Mouse (Mus musculus) forebrain, embryonic 10.5 days (tissue): ENCODE results near the gene BC037034. TPM values are rescaled to one million over a fixed set of nuclear protein-coding genes. Genes with fewer than 3 reads are reported as not detected.

ENCODE experiments used
- DNase-seq: peaks from one replicate; pipeline ENCODE4 v3.0.0-alpha.2; 2017; ENCODE audit warnings: low spot score; ENCODE audit errors: extremely low spot score
- H3K27ac ChIP-seq: fragments of 300-500 bp; sonication (generic); 2 replicates; pipeline ENCODE4 v1.5.1; 2016; ENCODE audit warnings: mild to moderate bottlenecking
- H3K27me3 ChIP-seq: fragments of 300-500 bp; sonication (generic); 2 replicates; pipeline ENCODE4 v1.6.1; 2016; ENCODE audit warnings: mild to moderate bottlenecking; ENCODE audit not compliant: poor library complexity, severe bottlenecking
- H3K36me3 ChIP-seq: fragments of 300-500 bp; sonication (generic); replicated peaks from 2 replicates; pipeline ENCODE4 v1.6.1; 2016; ENCODE audit warnings: mild to moderate bottlenecking, moderate library complexity
- H3K4me1 ChIP-seq: fragments of 300-500 bp; sonication (generic); 2 replicates; pipeline ENCODE4 v1.6.1; 2016
- H3K4me3 ChIP-seq: fragments of 300-500 bp; sonication (generic); 2 replicates; pipeline ENCODE4 v1.5.1; 2016; ENCODE audit warnings: mild to moderate bottlenecking, moderate library complexity
- H3K9me3 ChIP-seq: fragments of 300-500 bp; sonication (generic); 2 replicates; pipeline ENCODE4 v1.6.1; 2016; ENCODE audit warnings: mild to moderate bottlenecking, moderate library complexity
- WGBS: fragments of 180-500 bp; shearing (Covaris S2); methylation state at CpG from one replicate; pipeline ENCODE4 v1.1.7; 2016; 5-methylcytosine and 5-hydroxymethylcytosine counted together
- polyA plus RNA-seq: library from polyadenylated mRNA; unstranded; fragments of >200 nt; fragmentation: Nextera tagmentation; extraction: Ambion mirVana; gene quantifications from 2 replicates; pipeline ENCODE4 v1.2.1, GENCODE M21; 2016

BC037034 gene
- 5.3 and 5.5 TPM in 2 replicates for polyA plus RNA-seq

DNA sequence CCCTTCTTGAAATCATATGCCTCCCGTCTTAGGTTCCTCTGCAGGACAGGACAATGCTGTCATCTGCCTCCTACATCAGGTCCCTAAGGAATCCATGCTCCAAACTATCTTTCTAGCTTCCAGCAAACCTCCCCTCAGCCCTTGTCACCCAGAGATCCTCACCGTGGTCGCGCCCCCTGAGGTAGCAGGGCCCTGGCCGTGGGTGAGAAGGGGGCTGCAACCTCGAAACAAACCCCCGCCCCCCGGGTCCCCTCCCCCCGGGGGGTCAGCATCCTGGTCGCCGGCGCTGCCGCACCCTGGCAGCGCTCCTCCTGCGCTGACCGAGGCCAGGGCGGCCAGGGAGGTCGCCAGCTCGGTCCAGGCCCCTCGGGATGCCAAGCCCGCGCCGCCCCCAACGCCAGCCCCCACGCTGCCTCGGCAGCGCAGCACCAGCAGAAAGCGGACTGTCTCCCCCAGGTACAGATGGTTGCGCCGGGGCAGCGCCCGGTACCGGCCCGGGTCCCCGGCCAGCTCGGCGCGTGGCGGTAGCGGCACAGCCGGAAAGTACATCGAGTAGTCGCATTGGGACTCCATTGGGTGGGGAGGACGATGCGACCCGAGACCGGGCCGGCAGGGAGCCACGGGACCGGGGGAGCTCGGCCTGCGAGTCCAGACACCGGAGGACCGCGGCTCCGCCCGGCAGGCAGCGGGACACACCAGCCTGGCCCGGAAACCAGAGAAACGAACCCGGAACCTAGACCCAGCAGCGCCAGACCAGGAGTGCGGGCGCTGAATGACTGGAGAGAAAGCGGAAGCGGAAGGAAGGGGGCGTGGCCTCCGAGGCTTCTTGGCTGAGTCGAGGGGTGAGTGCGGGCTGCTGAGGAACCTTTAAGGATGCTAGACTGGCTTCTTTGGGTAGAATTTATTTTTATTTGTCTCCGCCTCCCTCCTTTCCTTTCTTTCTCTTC is at the start of gene BC037034:
BC037034 (minus strand) TSS at position 774 of the 947 bp plus-strand sequence.
- WGBS, result under 1% methylated on average over 66 of the region's 71 CpGs
- peak; percentile 90 for DNase-seq
- Histone ChIP-seq H3K27ac (peak within 1 kb of the TSS; percentile 93), H3K27me3 (no peaks in the 10 kb centered on the region), H3K36me3 (peaks cover 54% of the 10 kb centered on the region), H3K4me1 (peaks cover 30% of the 10 kb centered on the region), H3K4me3 (peak within 1 kb of the TSS; percentile 99), H3K9me3 (no peaks in the 10 kb centered on the region)

DNA sequence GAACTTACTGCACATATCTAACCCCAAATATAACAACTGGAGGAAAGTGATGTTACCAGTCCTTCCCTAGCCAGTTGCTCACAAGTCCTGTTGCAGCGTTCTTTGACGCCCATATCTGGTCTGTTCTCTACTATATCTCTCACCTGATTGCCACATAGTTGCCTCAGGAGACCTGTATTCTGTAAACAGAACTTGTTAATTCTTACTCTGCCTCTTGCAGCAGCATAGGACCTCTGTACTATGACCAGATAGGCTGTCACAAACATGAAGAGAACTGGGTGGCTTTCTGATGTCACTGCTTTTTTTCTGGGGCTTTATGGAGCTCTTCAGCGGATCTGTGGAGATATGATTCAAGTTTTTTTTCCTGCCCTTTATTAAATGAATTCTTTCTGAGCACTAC is 49.0 kb upstream of the BC037034 start:
- no peak for DNase-seq
- H3K4me1 ChIP-seq, result no peaks in the 10 kb centered on the region
- 87% methylated on average over 3 of the region's 3 CpGs for WGBS
- H3K9me3 ChIP-seq, result no peaks in the 10 kb centered on the region
- no peak overlapping the region for H3K27ac ChIP-seq
- H3K27me3 ChIP-seq, result no peaks in the 10 kb centered on the region
- no peak overlapping the region for H3K4me3 ChIP-seq
- H3K36me3 ChIP-seq, result no peaks in the 10 kb centered on the region

GRCm38 (mm10) chr5:138299613-138300012 is 35.8 kb upstream of the BC037034 start:
- Histone ChIP-seq H3K36me3 (no peaks in the 10 kb centered on the region), H3K9me3 (no peaks in the 10 kb centered on the region), H3K27ac (no peak overlapping the region), H3K27me3 (no peaks in the 10 kb centered on the region), H3K4me1 (no peaks in the 10 kb centered on the region), H3K4me3 (no peak overlapping the region)
- DNase-seq, result no peak
- WGBS, result 92% methylated on average over 2 of the region's 2 CpGs

GRCm38 (mm10) chr5:138294158-138294557 is 30.3 kb upstream of the BC037034 start:
- no peak overlapping the region for H3K27ac ChIP-seq
- no peaks in the 10 kb centered on the region for H3K4me1 ChIP-seq
- no peak overlapping the region for H3K4me3 ChIP-seq
- no peaks in the 10 kb centered on the region for H3K9me3 ChIP-seq
- H3K27me3 ChIP-seq, result no peaks in the 10 kb centered on the region
- H3K36me3 ChIP-seq, result no peaks in the 10 kb centered on the region
- DNase-seq, result no peak

GRCm38 (mm10) chr5:138291638-138292037 is 27.8 kb upstream of the BC037034 start:
- Histone ChIP-seq H3K27me3 (no peaks in the 10 kb centered on the region), H3K36me3 (no peaks in the 10 kb centered on the region), H3K27ac (no peak overlapping the region), H3K4me3 (no peak overlapping the region), H3K4me1 (no peaks in the 10 kb centered on the region), H3K9me3 (no peaks in the 10 kb centered on the region)
- DNase-seq, result no peak
- 86% methylated on average over 1 of the region's 1 CpGs for WGBS

- no peak for DNase-seq
- Histone ChIP-seq H3K27ac (no peak overlapping the region), H3K4me3 (no peak overlapping the region), H3K27me3 (no peaks in the 10 kb centered on the region), H3K9me3 (no peaks in the 10 kb centered on the region), H3K4me1 (no peaks in the 10 kb centered on the region), H3K36me3 (no peaks in the 10 kb centered on the region)
- 76% methylated on average over 3 of the region's 3 CpGs for WGBS
Observed at GRCm38 (mm10) chr5:138287861-138288260, 24.0 kb upstream of the BC037034 start.

GRCm38 (mm10) chr5:138283540-138283939 is 19.7 kb upstream of the BC037034 start:
- peaks cover 16% of the 10 kb centered on the region for H3K27me3 ChIP-seq
- DNase-seq, result no peak
- peaks cover 1% of the 10 kb centered on the region; the same call in 1 of the 2 replicates for H3K36me3 ChIP-seq
- H3K27ac ChIP-seq, result no peak overlapping the region
- peaks cover 10% of the 10 kb centered on the region for H3K4me1 ChIP-seq
- H3K9me3 ChIP-seq, result peaks cover 9% of the 10 kb centered on the region
- no peak overlapping the region for H3K4me3 ChIP-seq
- 65% methylated on average over 1 of the region's 1 CpGs for WGBS

GRCm38 (mm10) chr5:138281798-138282197 is 18.0 kb upstream of the BC037034 start:
- no peak overlapping the region for H3K4me3 ChIP-seq

DNA sequence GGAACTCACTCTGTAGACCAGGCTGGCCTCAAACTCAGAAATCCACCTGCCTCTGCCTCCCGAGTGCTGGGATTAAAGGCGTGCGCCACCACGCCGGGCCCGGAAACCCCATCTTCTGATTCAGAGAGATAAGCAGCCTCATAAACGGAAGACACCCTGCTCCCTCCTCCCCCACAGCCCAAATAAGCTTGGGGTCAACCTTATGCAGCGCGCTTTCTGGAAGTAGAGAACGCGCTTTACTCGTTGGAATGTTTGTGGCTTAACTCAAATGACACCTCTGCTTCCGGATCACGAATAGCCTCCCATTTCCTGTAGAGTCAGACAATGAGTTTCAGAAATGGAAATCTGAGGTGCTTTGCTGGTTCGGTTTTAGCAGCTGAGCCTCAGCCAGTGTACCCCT is 17.0 kb upstream of the BC037034 start:
- 92% methylated on average over 15 of the region's 15 CpGs for WGBS

More at GRCm38 (mm10) chr5:138281798-138282197, 18.0 kb upstream of the BC037034 start:
- no peak overlapping the region for H3K27ac ChIP-seq
- H3K9me3 ChIP-seq, result peaks cover 9% of the 10 kb centered on the region
- H3K36me3 ChIP-seq, result peaks cover 19% of the 10 kb centered on the region
- H3K27me3 ChIP-seq, result peaks cover 23% of the 10 kb centered on the region
- WGBS, result 80% methylated on average over 2 of the region's 2 CpGs
- H3K4me1 ChIP-seq, result peaks cover 28% of the 10 kb centered on the region
- no peak for DNase-seq

GRCm38 (mm10) chr5:138280425-138280768 is 16.6 kb upstream of the BC037034 start:
- H3K27ac ChIP-seq, result peak overlapping the region; percentile 69; the same call in 1 of the 2 replicates
- 24% methylated on average over 26 of the region's 26 CpGs for WGBS
- peaks cover 42% of the 10 kb centered on the region for H3K4me1 ChIP-seq
- H3K36me3 ChIP-seq, result peaks cover 33% of the 10 kb centered on the region
- H3K4me3 ChIP-seq, result peak overlapping the region; percentile 77
- peaks cover 34% of the 10 kb centered on the region for H3K27me3 ChIP-seq
- DNase-seq, result no peak
- H3K9me3 ChIP-seq, result peaks cover 9% of the 10 kb centered on the region

More for the DNA sequence above, 17.0 kb upstream of the BC037034 start:
- peaks cover 28% of the 10 kb centered on the region for H3K36me3 ChIP-seq
- H3K27ac ChIP-seq, result no peak overlapping the region
- peaks cover 32% of the 10 kb centered on the region for H3K27me3 ChIP-seq
- H3K4me1 ChIP-seq, result peaks cover 37% of the 10 kb centered on the region
- no peak overlapping the region; the same call in 1 of the 2 replicates for H3K4me3 ChIP-seq
- DNase-seq, result no peak
- peaks cover 9% of the 10 kb centered on the region for H3K9me3 ChIP-seq

- peaks cover 37% of the 10 kb centered on the region for H3K27me3 ChIP-seq
- peak within 1 kb of the TSS; percentile 92 for H3K27ac ChIP-seq
- peak; percentile 99 for DNase-seq
- peak within 1 kb of the TSS; percentile 77 for H3K4me3 ChIP-seq
- peaks cover 48% of the 10 kb centered on the region for H3K4me1 ChIP-seq
- H3K9me3 ChIP-seq, result peaks cover 9% of the 10 kb centered on the region
- WGBS, result 1% methylated on average over 56 of the region's 56 CpGs
- peaks cover 39% of the 10 kb centered on the region for H3K36me3 ChIP-seq
Observed at GRCm38 (mm10) chr5:138279585-138280424, 16.0 kb upstream of the BC037034 start, which contains the start of the genes Gm43720, Gpc2 and Stag3. Gm43720 (minus strand) TSS chr5:138279958. Gpc2 (minus strand) TSS chr5:138280005. Stag3 (plus strand) TSS chr5:138280240.

- Histone ChIP-seq H3K4me1 (peaks cover 66% of the 10 kb centered on the region), H3K4me3 (peak overlapping the region; percentile 77), H3K36me3 (peaks cover 45% of the 10 kb centered on the region), H3K27ac (no peak overlapping the region), H3K27me3 (peaks cover 50% of the 10 kb centered on the region), H3K9me3 (peaks cover 9% of the 10 kb centered on the region)
- DNase-seq, result no peak
- 92% methylated on average over 7 of the region's 7 CpGs for WGBS
Observed at GRCm38 (mm10) chr5:138277994-138278393, 14.2 kb upstream of the BC037034 start.
